Mouse (Mus musculus): ENCODE data around the gene Pde4b.

- TF ChIP-seq TAL1 (conservative IDR thresholded peaks at IDR 0.05; ENCODE audit: low read depth, low read length) (no peak), CTCF (IDR thresholded peaks at IDR 0.05; ENCODE audit: low read depth, low read length) (no peak)
Observed at GRCm38 (mm10) chr4:102584601-102585265, 497.4 kb downstream of the Pde4b start.
